In the genomic region with DNA sequence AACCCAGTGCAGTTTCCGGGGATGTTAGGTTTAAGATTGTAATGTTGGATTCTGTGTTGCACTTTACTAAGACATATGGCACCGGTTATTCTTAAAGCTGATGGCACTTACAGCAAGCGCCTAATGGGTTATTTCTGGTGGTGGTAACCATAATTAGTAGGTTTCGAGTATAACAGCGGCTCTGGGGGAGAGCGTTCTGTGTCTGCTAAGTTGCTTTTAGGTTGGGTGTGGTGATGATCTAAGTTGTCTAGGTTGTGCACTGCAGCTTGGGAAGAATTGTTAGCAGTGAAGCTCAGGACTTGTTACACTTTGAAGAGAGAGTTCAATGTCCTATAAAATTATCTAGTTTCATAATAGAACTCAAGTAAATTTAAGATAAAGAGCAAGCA, we compare ENCODE assay signal across 8 mouse cellular contexts. TPM values are rescaled to one million over a fixed set of nuclear protein-coding genes. Genes with fewer than 3 reads are reported as not detected.
A peak's percentile ranks its signal among the peaks of the same experiment; 100 is the strongest.
DNase-seq lines count a peak whose midpoint lies in the region; ATAC-seq and TF ChIP-seq lines count a peak whose summit lies in the region.

No protein-coding gene starts in this region.

- 2% methylated on average over 6 of the region's 6 CpGs for WGBS in heart, embryonic 11.5 days (ENCODE audit: insufficient replicate concordance)
- 2% methylated on average over 6 of the region's 6 CpGs for WGBS in heart, embryonic 15.5 days
- WGBS in midbrain, embryonic 10.5 days: 3% methylated on average over 6 of the region's 6 CpGs

- no peaks in the 10 kb centered on the region for H3K9me3 ChIP-seq in heart, embryonic 11.5 days (replicated peaks; ENCODE audit: control insufficient read depth, low read length)
- no peaks in the 10 kb centered on the region for H3K9me3 ChIP-seq in MEL (replicated peaks; ENCODE audit: insufficient read depth, low read length)
- H3K9me3 ChIP-seq in heart, embryonic 15.5 days (replicated peaks): no peaks in the 10 kb centered on the region
- no peaks in the 10 kb centered on the region for H3K9me3 ChIP-seq in midbrain, embryonic 10.5 days (replicated peaks)

- no peaks in the 10 kb centered on the region for H3K36me3 ChIP-seq in heart, embryonic 11.5 days (ENCODE audit: control insufficient read depth, insufficient read depth, low read length)
- H3K36me3 ChIP-seq in MEL (ENCODE audit: control insufficient read depth in 1 of 2, insufficient read depth in 2 of 2, low read length in 2 of 2): peaks cover 2 to 17% of the 10 kb centered on the region in 2 experiments
- no peaks in the 10 kb centered on the region for H3K36me3 ChIP-seq in heart, embryonic 15.5 days
- H3K36me3 ChIP-seq in midbrain, embryonic 10.5 days: peaks cover 12% of the 10 kb centered on the region

- TF ChIP-seq POLR2A in MEL (IDR thresholded peaks at IDR 0.05; ENCODE audit: control insufficient read depth in 1 of 2, insufficient read depth in 1 of 2, low read depth in 1 of 2, low read length in 2 of 2, poor library complexity in 1 of 2): no peak

- peak overlapping the region; percentile 92 for H3K27ac ChIP-seq in heart, embryonic 11.5 days (ENCODE audit: low read depth, low read length)
- H3K27ac ChIP-seq in MEL (ENCODE audit: control insufficient read depth, low read depth, low read length): peak overlapping the region; percentile 2
- H3K27ac ChIP-seq in heart, embryonic 15.5 days: peak overlapping the region; percentile 93
- H3K27ac ChIP-seq in midbrain, embryonic 10.5 days (replicated peaks): peak overlapping the region; percentile 97

- H3K27me3 ChIP-seq in heart, embryonic 11.5 days (ENCODE audit: control insufficient read depth, insufficient read depth, low read length): no peaks in the 10 kb centered on the region
- peaks cover 2 to 9% of the 10 kb centered on the region in 2 experiments; a peak in 3 of 4 replicates for H3K27me3 ChIP-seq in MEL (ENCODE audit: control insufficient read depth in 1 of 2, insufficient read depth in 2 of 2, low read length in 2 of 2)
- no peaks in the 10 kb centered on the region for H3K27me3 ChIP-seq in heart, embryonic 15.5 days
- H3K27me3 ChIP-seq in midbrain, embryonic 10.5 days (ENCODE audit: low read depth, poor library complexity, severe bottlenecking): no peaks in the 10 kb centered on the region

- H3K4me2 ChIP-seq in heart, embryonic 11.5 days: peak overlapping the region; percentile 73
- H3K4me2 ChIP-seq in heart, embryonic 15.5 days: peak overlapping the region; percentile 64

- TF ChIP-seq EP300 in MEL (IDR thresholded peaks at IDR 0.05; ENCODE audit: low read depth in 1 of 2, low read length in 2 of 2): no peak

- no peak for ATAC-seq in heart, embryonic 11.5 days (replicated peaks; ENCODE audit: insufficient number of reproducible peaks, low FRiP score, low TSS enrichment)
- no peak for ATAC-seq in heart, embryonic 15.5 days (replicated peaks; ENCODE audit: insufficient number of reproducible peaks, insufficient read depth, low FRiP score, low read depth)
- no peak for ATAC-seq in cerebellum, adult (ENCODE audit: insufficient number of reproducible peaks, low FRiP score, low TSS enrichment)

- peak overlapping the region; percentile 99 for H3K9ac ChIP-seq in heart, embryonic 11.5 days (ENCODE audit: low read depth, low read length)
- H3K9ac ChIP-seq in MEL (ENCODE audit: control insufficient read depth, low read depth, low read length, poor library complexity, severe bottlenecking): peak overlapping the region; percentile 97
- peak overlapping the region; percentile 96 for H3K9ac ChIP-seq in heart, embryonic 15.5 days

- no peak for TF ChIP-seq RAD21 in MEL (IDR thresholded peaks at IDR 0.05; ENCODE audit: low read depth, low read length)

- no peak for TF ChIP-seq CTCF in MEL (IDR thresholded peaks at IDR 0.05 in 2 of 3, conservative IDR thresholded peaks at IDR 0.05 in 1 of 3; ENCODE audit: control insufficient read depth in 1 of 3, insufficient read depth in 1 of 3, low read depth in 2 of 3, low read length in 3 of 3, poor library complexity in 1 of 3, severe bottlenecking in 1 of 3)

- peaks cover 46% of the 10 kb centered on the region for H3K79me2 ChIP-seq in MEL (ENCODE audit: control insufficient read depth, insufficient read depth, low read length, poor library complexity)

- H3K4me3 ChIP-seq in heart, embryonic 11.5 days (ENCODE audit: low read depth, low read length): peak overlapping the region; percentile 99
- peak overlapping the region; percentile 96 to 98 for H3K4me3 ChIP-seq in MEL (ENCODE audit: control insufficient read depth in 1 of 2, insufficient read depth in 1 of 2, low read depth in 2 of 2, low read length in 2 of 2)
- H3K4me3 ChIP-seq in heart, embryonic 15.5 days: peak overlapping the region; percentile 98
- peak overlapping the region; percentile 97 for H3K4me3 ChIP-seq in midbrain, embryonic 10.5 days

- H3K4me1 ChIP-seq in heart, embryonic 11.5 days (ENCODE audit: control insufficient read depth, insufficient read depth, low read length): peaks cover 6% of the 10 kb centered on the region
- peaks cover 4 to 5% of the 10 kb centered on the region in 2 experiments; a peak in 3 of 4 replicates for H3K4me1 ChIP-seq in MEL (ENCODE audit: control insufficient read depth in 1 of 2, insufficient read depth in 2 of 2, low read length in 2 of 2)
- H3K4me1 ChIP-seq in heart, embryonic 15.5 days (replicated peaks): peaks cover 18% of the 10 kb centered on the region
- peaks cover 32% of the 10 kb centered on the region for H3K4me1 ChIP-seq in midbrain, embryonic 10.5 days

- DNase-seq in heart, adult 11 months: no peak
- no peak for DNase-seq in MEL (ENCODE audit: low read depth, low spot score)
- no peak for DNase-seq in midbrain, embryonic 10.5 days (ENCODE audit: low spot score)
- no peak for DNase-seq in adrenal gland, postnatal 36 days
- DNase-seq in right cerebral cortex, postnatal 14 days: no peak

TF ChIP-seq in MEL, 35 proteins besides CTCF, POLR2A, EP300 and RAD21:
- TF ChIP-seq KAT2A (conservative IDR thresholded peaks at IDR 0.05; ENCODE audit: low read depth, low read length) (no peak), SIN3A (IDR thresholded peaks at IDR 0.05; ENCODE audit: low read length) (peak; percentile 40; the same call in 1 of the 2 replicates), E2F4 (IDR thresholded peaks at IDR 0.05; ENCODE audit: borderline replicate concordance, low read depth, low read length) (no peak), ZMIZ1 (IDR thresholded peaks at IDR 0.05; ENCODE audit: low read depth, low read length) (no peak), NELFE (IDR thresholded peaks at IDR 0.05; ENCODE audit: low read depth, low read length) (no peak), MAX (IDR thresholded peaks at IDR 0.05; ENCODE audit: low read length) (no peak), MXI1 (IDR thresholded peaks at IDR 0.05; ENCODE audit: low read depth, low read length) (no peak), POLR2AphosphoS5 (IDR thresholded peaks at IDR 0.05; ENCODE audit: borderline replicate concordance, low read depth, low read length) (no peak), TAL1 (IDR thresholded peaks at IDR 0.05; ENCODE audit: low read length) (no peak), TBP (IDR thresholded peaks at IDR 0.05; ENCODE audit: low read depth, low read length) (0 out of 2 replicates have a peak, but pooled peaks have one; percentile 13), ETS1 (IDR thresholded peaks at IDR 0.05; ENCODE audit: low read depth, low read length) (no peak), GATA1 (IDR thresholded peaks at IDR 0.05; ENCODE audit: low read depth, low read length) (no peak), MAFK (IDR thresholded peaks at IDR 0.05; ENCODE audit: borderline replicate concordance, low read depth, low read length) (no peak), MEF2A (IDR thresholded peaks at IDR 0.05; ENCODE audit: extremely low read depth, insufficient replicate concordance, low read depth, low read length, poor library complexity, severe bottlenecking) (no peak), MAZ (IDR thresholded peaks at IDR 0.05; ENCODE audit: low read depth, low read length) (no peak), MYB (IDR thresholded peaks at IDR 0.05; ENCODE audit: low read depth, low read length) (no peak), BHLHE40 (IDR thresholded peaks at IDR 0.05; ENCODE audit: borderline replicate concordance, low read depth, low read length) (no peak)

RNA-seq across cellular contexts. Expression of gene Sec63, which starts 1.4 kb away (rescaled TPM):
- polyA plus RNA-seq in heart, embryonic 11.5 days (2014; fragmentation: Nextera tagmentation; extraction: Ambion mirVana): 17.3 and 19.0 TPM in 2 replicates
- 16.1 and 18.2 TPM in 2 replicates for total RNA-seq in MEL (2012; rRNA removed)
- polyA plus RNA-seq in MEL (2012; ENCODE audit: insufficient read depth in 1 of 2, insufficient read length in 2 of 2, low read depth in 1 of 2, low replicate concordance in 2 of 2, missing spikeins in 1 of 2): 100 to 1,000 TPM in 1 of 2 experiments, 10 to 100 TPM in 1; 41.8 to 119 TPM
- polyA plus RNA-seq in heart, embryonic 15.5 days (2015; fragmentation: Nextera tagmentation; extraction: Ambion mirVana): 13.5 and 16.1 TPM in 2 replicates
- 26.0 and 27.4 TPM in 2 replicates for polyA plus RNA-seq in midbrain, embryonic 10.5 days (2016; fragmentation: Nextera tagmentation; extraction: Ambion mirVana)
- total RNA-seq in adrenal gland, postnatal 36 days (2021): 10 to 100 TPM; 67.3 to 74.6 TPM

Comparison
In these comparisons a context has a peak if more than half of its experiments do, and no peak if none do; other contexts are left out.
1. H3K27ac ChIP-seq: peak in every context shown above with its lines; median percentile 97 in midbrain, embryonic 10.5 days; 93 in heart, embryonic 15.5 days; 92 in heart, embryonic 11.5 days; 2 in MEL.